In the genomic region with DNA sequence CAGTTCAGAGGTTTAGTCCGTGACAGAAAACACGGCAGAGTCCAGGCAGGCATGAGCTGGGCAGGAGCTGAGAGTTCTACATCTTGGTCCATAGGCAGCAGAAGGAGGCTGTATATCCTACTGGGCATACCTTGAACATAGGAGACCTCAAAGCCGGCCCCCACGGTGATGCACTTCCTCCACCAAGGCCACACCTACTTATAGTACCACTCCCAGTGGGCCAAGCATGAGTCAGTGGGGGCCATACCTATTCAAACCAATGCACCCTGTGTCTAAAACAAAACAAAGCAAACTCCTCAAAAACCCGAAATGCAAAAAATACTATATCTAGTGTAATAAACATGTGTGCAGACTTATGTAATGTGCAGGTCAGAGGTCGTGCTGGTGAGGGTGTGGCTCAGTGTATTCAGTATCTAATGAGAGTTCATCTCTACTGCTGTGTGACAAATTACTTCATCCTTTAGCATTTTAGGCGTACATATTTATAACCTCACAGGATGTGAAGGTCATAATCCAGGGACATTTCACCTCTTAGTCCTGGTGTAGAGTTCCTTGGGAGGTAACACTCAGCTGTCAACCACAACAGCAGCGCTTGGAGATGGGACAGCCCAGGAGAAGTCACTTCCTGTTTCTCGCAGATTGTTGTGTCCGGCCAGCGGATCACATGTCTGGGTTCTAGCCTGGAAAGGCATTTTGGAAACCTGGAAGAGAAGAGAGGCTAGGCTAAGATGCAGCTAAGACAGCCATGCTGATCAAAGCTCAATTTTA, we compare ENCODE assay signal across 9 mouse cellular contexts. TPM values are rescaled to one million over a fixed set of nuclear protein-coding genes. Genes with fewer than 3 reads are reported as not detected.
DNase-seq lines count a peak whose midpoint lies in the region; ATAC-seq and TF ChIP-seq lines count a peak whose summit lies in the region.
"Had no signal": no experiment of that assay in that cellular context is flagged by ENCODE, and none has a peak within 500 bp of the region (broad histone marks: within the 10 kb centered on the region; RNA-seq: fewer than 3 reads in every experiment).

No protein-coding gene starts in this region.

- intact Hi-C loops in heart, postnatal 10 days (cut with DNase I): no loop called here

- no peaks in the 10 kb centered on the region for H3K9me3 ChIP-seq in heart, embryonic 14.5 days (ENCODE audit: control insufficient read depth, low read length)
- H3K9me3 ChIP-seq in G1E (replicated peaks): no peaks in the 10 kb centered on the region
- H3K9me3 ChIP-seq in forebrain, postnatal 0 days (ENCODE audit: low read length): no peaks in the 10 kb centered on the region
- H3K9me3 ChIP-seq in liver, embryonic 14.5 days (ENCODE audit: control insufficient read depth, low read length): no peaks in the 10 kb centered on the region

- no peaks in the 10 kb centered on the region for H3K27me3 ChIP-seq in heart, embryonic 14.5 days (ENCODE audit: control insufficient read depth, insufficient read depth, low read length)
- no peaks in the 10 kb centered on the region for H3K27me3 ChIP-seq in G1E (ENCODE audit: insufficient read depth, low read length)
- H3K27me3 ChIP-seq in forebrain, postnatal 0 days (ENCODE audit: insufficient read depth, low read length): no peaks in the 10 kb centered on the region
- no peaks in the 10 kb centered on the region for H3K27me3 ChIP-seq in liver, embryonic 14.5 days (ENCODE audit: control insufficient read depth, insufficient read depth, low read length)

- no peak for TF ChIP-seq EP300 in liver, embryonic 14.5 days (IDR thresholded peaks at IDR 0.05; ENCODE audit: low read depth)

- H3K27ac ChIP-seq in heart, embryonic 14.5 days (replicated peaks in 1 of 2; ENCODE audit: control insufficient read depth in 1 of 2, insufficient read depth in 1 of 2, low read depth in 2 of 2, low read length in 2 of 2): peak overlapping the region in 1 of 2 experiments; percentile 24; a peak in 2 of 4 replicates
- no peak overlapping the region for H3K27ac ChIP-seq in forebrain, postnatal 0 days (ENCODE audit: low read depth, low read length)
- H3K27ac ChIP-seq in liver, embryonic 14.5 days: peak overlapping the region; percentile 69

- no peak overlapping the region for H3K4me3 ChIP-seq in heart, embryonic 14.5 days (ENCODE audit: control insufficient read depth in 1 of 2, insufficient read depth in 1 of 2, low read depth in 1 of 2, low read length in 2 of 2)
- H3K4me3 ChIP-seq in G1E (ENCODE audit: low read depth, low read length): peak overlapping the region; percentile 61; the same call in 1 of the 2 replicates
- H3K4me3 ChIP-seq in forebrain, postnatal 0 days (ENCODE audit: low read depth, low read length): no peak overlapping the region
- no peak overlapping the region for H3K4me3 ChIP-seq in liver, embryonic 14.5 days (ENCODE audit: insufficient read depth in 1 of 2, low read depth in 2 of 2, low read length in 2 of 2)

- peaks cover 10 to 23% of the 10 kb centered on the region in 2 experiments for H3K4me1 ChIP-seq in heart, embryonic 14.5 days (ENCODE audit: control insufficient read depth in 2 of 2, insufficient read depth in 2 of 2, low read length in 2 of 2)
- peaks cover 63% of the 10 kb centered on the region for H3K4me1 ChIP-seq in G1E (ENCODE audit: insufficient read depth, low read depth, low read length)
- no peaks in the 10 kb centered on the region for H3K4me1 ChIP-seq in forebrain, postnatal 0 days (ENCODE audit: insufficient read depth)
- H3K4me1 ChIP-seq in liver, embryonic 14.5 days (replicated peaks; ENCODE audit: control insufficient read depth in 2 of 2, insufficient read depth in 2 of 2, low read length in 1 of 2): peaks cover 17 to 23% of the 10 kb centered on the region in 2 experiments

- WGBS in heart, embryonic 14.5 days: 65% methylated on average over 11 of the region's 11 CpGs
- WGBS in forebrain, postnatal 0 days: 78% methylated on average over 11 of the region's 11 CpGs
- 60% methylated on average over 11 of the region's 11 CpGs for WGBS in liver, embryonic 14.5 days (ENCODE audit: insufficient replicate concordance)

- peak overlapping the region; percentile 47 for H3K4me2 ChIP-seq in heart, embryonic 14.5 days (ENCODE audit: low read length)
- peak overlapping the region; percentile 37; the same call in 1 of the 2 replicates for H3K4me2 ChIP-seq in forebrain, postnatal 0 days (ENCODE audit: low read depth)
- H3K4me2 ChIP-seq in liver, embryonic 14.5 days (ENCODE audit: low read depth): peak overlapping the region; percentile 47

- no peak for DNase-seq in heart, postnatal 10 days
- DNase-seq in G1E (ENCODE audit: low spot score): no peak
- DNase-seq in forebrain, postnatal 0 days: no peak
- DNase-seq in liver, embryonic 14.5 days (ENCODE audit: low read depth in 3 of 3, low spot score in 3 of 3): no peak
- DNase-seq in embryo, embryonic 10 days (ENCODE audit: low spot score): no peak
- no peak for DNase-seq in right cerebral cortex, adult 18-20 months
- DNase-seq: adrenal gland, postnatal 25 days had no signal

- peaks cover 71% of the 10 kb centered on the region for H3K36me3 ChIP-seq in heart, embryonic 14.5 days (ENCODE audit: control insufficient read depth, insufficient read depth, low read length)
- H3K36me3 ChIP-seq in G1E (replicated peaks): peaks cover 89% of the 10 kb centered on the region
- H3K36me3 ChIP-seq in forebrain, postnatal 0 days (ENCODE audit: insufficient read depth): peaks cover 20% of the 10 kb centered on the region
- H3K36me3 ChIP-seq in liver, embryonic 14.5 days (replicated peaks; ENCODE audit: control insufficient read depth, insufficient read depth, low read depth): peaks cover 93% of the 10 kb centered on the region

- H3K9ac ChIP-seq in heart, embryonic 14.5 days (ENCODE audit: low read length): no peak overlapping the region
- no peak overlapping the region for H3K9ac ChIP-seq in forebrain, postnatal 0 days
- H3K9ac ChIP-seq in liver, embryonic 14.5 days (replicated peaks): peak overlapping the region; percentile 34

- TF ChIP-seq CTCF in G1E (IDR thresholded peaks at IDR 0.05; ENCODE audit: low read depth, low read length): no peak
- no peak for TF ChIP-seq CTCF in forebrain, postnatal 0 days (IDR thresholded peaks at IDR 0.05; ENCODE audit: low read depth)
- no peak for TF ChIP-seq CTCF in liver, embryonic 14.5 days (IDR thresholded peaks at IDR 0.05; ENCODE audit: low read depth)

- peak; percentile 58; the same call in 1 of the 2 replicates for ATAC-seq in heart, embryonic 14.5 days (ENCODE audit: insufficient number of reproducible peaks, insufficient read depth, low FRiP score, low read depth)
- 0 out of 2 replicates have a peak, but pooled peaks have one; percentile 32 for ATAC-seq in G1E (ENCODE audit: extremely low read depth, insufficient number of reproducible peaks, low FRiP score, poor library complexity, severe bottlenecking)
- peak; percentile 28; the same call in 1 of the 2 replicates for ATAC-seq in forebrain, postnatal 0 days
- peak; percentile 34; the same call in 1 of the 2 replicates for ATAC-seq in liver, embryonic 14.5 days (ENCODE audit: insufficient read depth)
- no peak for ATAC-seq in frontal cortex, adult (ENCODE audit: low TSS enrichment)

RNA-seq across cellular contexts. Expression of gene Nadk2, which starts 22.7 kb away (rescaled TPM):
- polyA plus RNA-seq in heart, embryonic 14.5 days (2014; fragmentation: Nextera tagmentation; extraction: Ambion mirVana): 60.8 and 61.2 TPM in 2 replicates
- total RNA-seq in heart, postnatal 10 days (2021): 10 to 100 TPM; 41.3 to 46.5 TPM
- total RNA-seq in G1E (2014; fragmentation: Nextera tagmentation) (222 and 250 TPM in 2 replicates), G1E (2017) (218 and 235 TPM in 2 replicates)
- polyA plus RNA-seq in G1E (2012): 130 and 143 TPM in 2 replicates
- total RNA-seq in forebrain, postnatal 0 days (2014; rRNA removed): 30.7 and 33.3 TPM in 2 replicates
- 19.3 and 22.6 TPM in 2 replicates for polyA plus RNA-seq in forebrain, postnatal 0 days (2015; fragmentation: Nextera tagmentation; extraction: Ambion mirVana)
- polyA plus RNA-seq in liver, embryonic 14.5 days (2012; rRNA removed): 53.8 and 96.0 TPM in 2 replicates
- polyA plus RNA-seq in liver, embryonic 14.5 days (2014; fragmentation: Nextera tagmentation; extraction: Ambion mirVana): 113 and 125 TPM in 2 replicates

RNA-seq across cellular contexts. Expression of gene Lmbrd2, which starts 46.6 kb away (rescaled TPM):
- 2.9 and 3.8 TPM in 2 replicates for polyA plus RNA-seq in heart, embryonic 14.5 days (2014; fragmentation: Nextera tagmentation; extraction: Ambion mirVana)
- 10 to 100 TPM; 14.6 to 17.6 TPM for total RNA-seq in heart, postnatal 10 days (2021)
- total RNA-seq in G1E (2014; fragmentation: Nextera tagmentation) (19.1 and 21.7 TPM in 2 replicates), G1E (2017) (8.9 and 11.0 TPM in 2 replicates)
- 0.41 and 0.53 TPM in 2 replicates for polyA plus RNA-seq in G1E (2012)
- total RNA-seq in forebrain, postnatal 0 days (2014; rRNA removed): 19.2 and 23.2 TPM in 2 replicates
- 2.3 and 3.3 TPM in 2 replicates for polyA plus RNA-seq in forebrain, postnatal 0 days (2015; fragmentation: Nextera tagmentation; extraction: Ambion mirVana)
- 2.7 and 3.1 TPM in 2 replicates for polyA plus RNA-seq in liver, embryonic 14.5 days (2012; rRNA removed)
- polyA plus RNA-seq in liver, embryonic 14.5 days (2014; fragmentation: Nextera tagmentation; extraction: Ambion mirVana): 2.1 and 2.4 TPM in 2 replicates
